Mouse (Mus musculus): ENCODE data around the gene Acp6. TPM values are rescaled to one million over a fixed set of nuclear protein-coding genes. Genes with fewer than 3 reads are reported as not detected.
A peak's percentile ranks its signal among the peaks of the same experiment; 100 is the strongest.

Gene Acp6
- total and polyA plus RNA-seq, 2 experiments from 2014 or later, result 12.6 to 20.3 TPM

GRCm38 (mm10) chr3:97213871-97214270, 55.3 kb downstream of the Acp6 start:
- no peak overlapping the region for H3K9ac ChIP-seq (replicated peaks; ENCODE audit: low read length, poor library complexity, severe bottlenecking)
- no peaks in the 10 kb centered on the region for H3K4me1 ChIP-seq (ENCODE audit: insufficient read depth, low read length)
- no peak overlapping the region for H3K4me2 ChIP-seq (ENCODE audit: low read depth, low read length, poor library complexity, severe bottlenecking)
- no peak for TF ChIP-seq CTCF (IDR thresholded peaks at IDR 0.05)
- DNase-seq (ENCODE audit: low spot score) (no peak), ATAC-seq (ENCODE audit: low FRiP score) (no peak)
- 88% methylated on average over 10 of the region's 10 CpGs for WGBS
- H3K27ac ChIP-seq (ENCODE audit: low read depth, low read length), result no peak overlapping the region
- no peaks in the 10 kb centered on the region for H3K9me3 ChIP-seq (ENCODE audit: low read length)
- no peaks in the 10 kb centered on the region for H3K27me3 ChIP-seq (ENCODE audit: insufficient read depth, low read length)
- peaks cover 60% of the 10 kb centered on the region for H3K36me3 ChIP-seq (ENCODE audit: insufficient read depth, low read length)
- no peak overlapping the region for H3K4me3 ChIP-seq (ENCODE audit: low read depth, low read length)

GRCm38 (mm10) chr3:97214439-97214838, 55.9 kb downstream of the Acp6 start:
- no peak overlapping the region for H3K27ac ChIP-seq (ENCODE audit: low read depth, low read length)
- H3K4me2 ChIP-seq (ENCODE audit: low read depth, low read length, poor library complexity, severe bottlenecking), result no peak overlapping the region
- WGBS, result 42% methylated on average over 1 of the region's 1 CpGs
- H3K9me3 ChIP-seq (ENCODE audit: low read length), result no peaks in the 10 kb centered on the region
- no peaks in the 10 kb centered on the region for H3K4me1 ChIP-seq (ENCODE audit: insufficient read depth, low read length)
- peak; percentile 61 for DNase-seq (ENCODE audit: low spot score)
- H3K36me3 ChIP-seq (ENCODE audit: insufficient read depth, low read length), result peaks cover 60% of the 10 kb centered on the region
- TF ChIP-seq CTCF (IDR thresholded peaks at IDR 0.05), result no peak
- no peaks in the 10 kb centered on the region for H3K27me3 ChIP-seq (ENCODE audit: insufficient read depth, low read length)
- H3K9ac ChIP-seq (replicated peaks; ENCODE audit: low read length, poor library complexity, severe bottlenecking), result no peak overlapping the region
- no peak overlapping the region for H3K4me3 ChIP-seq (ENCODE audit: low read depth, low read length)
- no peak for ATAC-seq (ENCODE audit: low FRiP score)

GRCm38 (mm10) chr3:97215526-97215925, 56.9 kb downstream of the Acp6 start:
- no peaks in the 10 kb centered on the region for H3K9me3 ChIP-seq (ENCODE audit: low read length)
- no peaks in the 10 kb centered on the region for H3K4me1 ChIP-seq (ENCODE audit: insufficient read depth, low read length)
- H3K27me3 ChIP-seq (ENCODE audit: insufficient read depth, low read length), result no peaks in the 10 kb centered on the region
- DNase-seq (ENCODE audit: low spot score) (no peak), ATAC-seq (ENCODE audit: low FRiP score) (no peak)
- no peak overlapping the region; the same call in 1 of the 2 replicates for H3K9ac ChIP-seq (replicated peaks; ENCODE audit: low read length, poor library complexity, severe bottlenecking)
- H3K4me2 ChIP-seq (ENCODE audit: low read depth, low read length, poor library complexity, severe bottlenecking), result no peak overlapping the region
- no peak overlapping the region for H3K27ac ChIP-seq (ENCODE audit: low read depth, low read length)
- 70% methylated on average over 3 of the region's 3 CpGs for WGBS
- no peak for TF ChIP-seq CTCF (IDR thresholded peaks at IDR 0.05)
- peaks cover 52% of the 10 kb centered on the region for H3K36me3 ChIP-seq (ENCODE audit: insufficient read depth, low read length)
- no peak overlapping the region for H3K4me3 ChIP-seq (ENCODE audit: low read depth, low read length)

- no peaks in the 10 kb centered on the region for H3K27me3 ChIP-seq (ENCODE audit: insufficient read depth, low read length)
- no peak overlapping the region for H3K9ac ChIP-seq (replicated peaks; ENCODE audit: low read length, poor library complexity, severe bottlenecking)
- H3K4me3 ChIP-seq (ENCODE audit: low read depth, low read length), result no peak overlapping the region
- no peak for ATAC-seq (ENCODE audit: low FRiP score)
- H3K36me3 ChIP-seq (ENCODE audit: insufficient read depth, low read length), result peaks cover 18% of the 10 kb centered on the region
- 80% methylated on average over 9 of the region's 9 CpGs for WGBS
- TF ChIP-seq CTCF (IDR thresholded peaks at IDR 0.05), result no peak
- H3K4me2 ChIP-seq (ENCODE audit: low read depth, low read length, poor library complexity, severe bottlenecking), result no peak overlapping the region
- no peak for DNase-seq (ENCODE audit: low spot score)
- no peaks in the 10 kb centered on the region for H3K9me3 ChIP-seq (ENCODE audit: low read length)
- peaks cover 7% of the 10 kb centered on the region; the same call in 1 of the 2 replicates for H3K4me1 ChIP-seq (ENCODE audit: insufficient read depth, low read length)
- no peak overlapping the region for H3K27ac ChIP-seq (ENCODE audit: low read depth, low read length)
These were observed 64.7 kb downstream of the Acp6 start for GRCm38 (mm10) chr3:97223261-97223660.

GRCm38 (mm10) chr3:97225231-97225630, 66.7 kb downstream of the Acp6 start:
- ATAC-seq (ENCODE audit: low FRiP score) (no peak), DNase-seq (ENCODE audit: low spot score) (no peak)
- no peak overlapping the region for H3K9ac ChIP-seq (replicated peaks; ENCODE audit: low read length, poor library complexity, severe bottlenecking)
- H3K9me3 ChIP-seq (ENCODE audit: low read length), result no peaks in the 10 kb centered on the region
- WGBS, result 71% methylated on average over 5 of the region's 5 CpGs
- H3K36me3 ChIP-seq (ENCODE audit: insufficient read depth, low read length), result peaks cover 9% of the 10 kb centered on the region; the same call in 1 of the 2 replicates
- no peak overlapping the region for H3K4me2 ChIP-seq (ENCODE audit: low read depth, low read length, poor library complexity, severe bottlenecking)
- H3K4me3 ChIP-seq (ENCODE audit: low read depth, low read length), result no peak overlapping the region
- H3K4me1 ChIP-seq (ENCODE audit: insufficient read depth, low read length), result peaks cover 7% of the 10 kb centered on the region; the same call in 1 of the 2 replicates
- H3K27ac ChIP-seq (ENCODE audit: low read depth, low read length), result no peak overlapping the region
- no peak for TF ChIP-seq CTCF (IDR thresholded peaks at IDR 0.05)
- H3K27me3 ChIP-seq (ENCODE audit: insufficient read depth, low read length), result no peaks in the 10 kb centered on the region

- DNase-seq (ENCODE audit: low spot score) (peak; percentile 15), ATAC-seq (ENCODE audit: low FRiP score) (0 out of 2 replicates have a peak, but pooled peaks have one; percentile 6)
- Histone ChIP-seq H3K9ac (replicated peaks; ENCODE audit: low read length, poor library complexity, severe bottlenecking) (peak overlapping the region; percentile 86), H3K27ac (ENCODE audit: low read depth, low read length) (peak overlapping the region; percentile 82), H3K36me3 (ENCODE audit: insufficient read depth, low read length) (no peaks in the 10 kb centered on the region), H3K27me3 (ENCODE audit: insufficient read depth, low read length) (no peaks in the 10 kb centered on the region), H3K4me2 (ENCODE audit: low read depth, low read length, poor library complexity, severe bottlenecking) (peak overlapping the region; percentile 84), H3K4me1 (ENCODE audit: insufficient read depth, low read length) (peaks cover 7% of the 10 kb centered on the region; the same call in 1 of the 2 replicates), H3K9me3 (ENCODE audit: low read length) (no peaks in the 10 kb centered on the region), H3K4me3 (ENCODE audit: low read depth, low read length) (peak overlapping the region; percentile 87)
- WGBS, result under 1% methylated on average over 17 of the region's 18 CpGs
- TF ChIP-seq CTCF (IDR thresholded peaks at IDR 0.05), result no peak
These were observed 68.1 kb downstream of the Acp6 start for GRCm38 (mm10) chr3:97226719-97227118.

Other genes starting within 250 kb of the Acp6 start
- 0.05 TPM in 1 of 2 replicates, not detected in the other for gene Gja8, start 232.8 kb upstream of the Acp6 start, total RNA-seq (2014; rRNA removed)
- 0.02 and 0.05 TPM in 2 replicates for gene Gja8, start 232.8 kb upstream of the Acp6 start, polyA plus RNA-seq (2015; fragmentation: Nextera tagmentation; extraction: Ambion mirVana)
- 32.2 and 39.6 TPM in 2 replicates for gene Bcl9, start 139.1 kb downstream of the Acp6 start, total RNA-seq (2014; rRNA removed)
- 58.9 and 61.3 TPM in 2 replicates for gene Bcl9, start 139.1 kb downstream of the Acp6 start, polyA plus RNA-seq (2015; fragmentation: Nextera tagmentation; extraction: Ambion mirVana)